Mouse (Mus musculus) erythroblast, embryonic 14.5 days (primary cell): ENCODE measurements at regions not wholly inside any gene's neighbourhood (a gene's known extent, or its start where the extent isn't known, plus 50 kb on each side); places are given as distances from the start of the nearest gene placed in this dataset.
"Not testable (repeated sequence)": the region's sequence is repeated elsewhere in the genome, so short reads cannot be mapped to it uniquely, and the experiment has no call there.

Experiments
- H3K27me3 ChIP-seq: 2 replicates; pipeline ENCODE4 v1.6.1; 2012; ENCODE audit warnings: inconsistent platforms; ENCODE audit not compliant: control insufficient read depth
- H3K36me3 ChIP-seq: 2 replicates; pipeline ENCODE4 v1.6.1; 2012; ENCODE audit warnings: mild to moderate bottlenecking, inconsistent platforms; ENCODE audit not compliant: control insufficient read depth
- H3K4me1 ChIP-seq: 2 replicates; pipeline ENCODE4 v1.6.1; 2012; ENCODE audit warnings: inconsistent platforms; ENCODE audit not compliant: control insufficient read depth
- H3K4me3 ChIP-seq: replicated peaks from 2 replicates; pipeline ENCODE3; 2012; ENCODE audit warnings: moderate library complexity, mild to moderate bottlenecking, inconsistent platforms
- H3K9me3 ChIP-seq: 2 replicates; pipeline ENCODE4 v1.6.1; 2012; ENCODE audit warnings: low read length, inconsistent platforms, mixed read lengths; ENCODE audit not compliant: control insufficient read depth
- GATA1 ChIP-seq: IDR thresholded peaks from 2 replicates; pipeline ENCODE4 v1.6.1; 2012; ENCODE audit warnings: low read length, inconsistent platforms, mixed read lengths
- TAL1 ChIP-seq: IDR thresholded peaks from 3 replicates; pipeline ENCODE4 v1.6.1; 2012; ENCODE audit warnings: low read length, inconsistent platforms, mixed read lengths

GRCm38 (mm10) chr12:79986241-79986976, 126.4 kb downstream of the Zfp36l1 start:
- H3K4me3 ChIP-seq, result no peak overlapping the region
- TF ChIP-seq TAL1, result no peak
- TF ChIP-seq GATA1, result no peak

GRCm38 (mm10) chr12:79984985-79985747, 127.6 kb downstream of the Zfp36l1 start:
- no peaks in the 10 kb centered on the region for H3K36me3 ChIP-seq
- no peak overlapping the region for H3K4me3 ChIP-seq
- peaks cover 87% of the 10 kb centered on the region for H3K4me1 ChIP-seq
- TF ChIP-seq TAL1 (no peak), GATA1 (no peak)
- no peaks in the 10 kb centered on the region for H3K27me3 ChIP-seq
- no peaks in the 10 kb centered on the region for H3K9me3 ChIP-seq

More at GRCm38 (mm10) chr12:79986241-79986976, 126.4 kb downstream of the Zfp36l1 start:
- peaks cover 82% of the 10 kb centered on the region for H3K4me1 ChIP-seq
- no peaks in the 10 kb centered on the region for H3K36me3 ChIP-seq
- no peaks in the 10 kb centered on the region for H3K27me3 ChIP-seq
- no peaks in the 10 kb centered on the region for H3K9me3 ChIP-seq

- no peaks in the 10 kb centered on the region for H3K27me3 ChIP-seq
- H3K4me3 ChIP-seq, result no peak overlapping the region
- H3K36me3 ChIP-seq, result no peaks in the 10 kb centered on the region
- H3K4me1 ChIP-seq, result peaks cover 78% of the 10 kb centered on the region
- H3K9me3 ChIP-seq, result no peaks in the 10 kb centered on the region
- TF ChIP-seq GATA1 (no peak), TAL1 (no peak)
Measured at GRCm38 (mm10) chr12:79984025-79984790, 128.6 kb downstream of the Zfp36l1 start.

- Histone ChIP-seq H3K27me3 (no peaks in the 10 kb centered on the region), H3K4me1 (peaks cover 68% of the 10 kb centered on the region), H3K4me3 (no peak overlapping the region), H3K9me3 (no peaks in the 10 kb centered on the region), H3K36me3 (no peaks in the 10 kb centered on the region)
- TF ChIP-seq GATA1 (no peak), TAL1 (no peak)
Measured at GRCm38 (mm10) chr12:79983232-79983631, 129.6 kb downstream of the Zfp36l1 start.

GRCm38 (mm10) chr12:79982497-79982896, 130.3 kb downstream of the Zfp36l1 start:
- H3K36me3 ChIP-seq, H3K4me3 ChIP-seq, H3K27me3 ChIP-seq, H3K9me3 ChIP-seq: not testable (repeated sequence)
- H3K4me1 ChIP-seq, result peaks cover 61% of the 10 kb centered on the region

- H3K27me3 ChIP-seq, result no peaks in the 10 kb centered on the region
- H3K4me3 ChIP-seq, result no peak overlapping the region
- no peaks in the 10 kb centered on the region for H3K36me3 ChIP-seq
- no peaks in the 10 kb centered on the region for H3K9me3 ChIP-seq
- TF ChIP-seq TAL1, result no peak
- no peak for TF ChIP-seq GATA1
- H3K4me1 ChIP-seq, result peaks cover 43% of the 10 kb centered on the region
Measured at GRCm38 (mm10) chr12:79980711-79981110, 132.1 kb downstream of the Zfp36l1 start.

GRCm38 (mm10) chr12:79977136-79977535, 135.7 kb downstream of the Zfp36l1 start:
- no peaks in the 10 kb centered on the region for H3K27me3 ChIP-seq
- TF ChIP-seq TAL1, result no peak
- TF ChIP-seq GATA1, result no peak
- peaks cover 3% of the 10 kb centered on the region; the same call in 1 of the 2 replicates for H3K9me3 ChIP-seq
- H3K4me3 ChIP-seq, result no peak overlapping the region
- H3K36me3 ChIP-seq, result no peaks in the 10 kb centered on the region
- peaks cover 12% of the 10 kb centered on the region for H3K4me1 ChIP-seq

- no peak for TF ChIP-seq GATA1
- no peak for TF ChIP-seq TAL1
- Histone ChIP-seq H3K9me3 (peaks cover 3% of the 10 kb centered on the region; the same call in 1 of the 2 replicates), H3K27me3 (peaks cover 2% of the 10 kb centered on the region; the same call in 1 of the 2 replicates)
Measured at GRCm38 (mm10) chr12:79975466-79976239, 137.2 kb downstream of the Zfp36l1 start.

More at GRCm38 (mm10) chr12:79975466-79976239, 137.2 kb downstream of the Zfp36l1 start:
- Histone ChIP-seq H3K4me1 (peaks cover 7% of the 10 kb centered on the region), H3K4me3 (no peak overlapping the region), H3K36me3 (no peaks in the 10 kb centered on the region)
